Mouse (Mus musculus) gastrocnemius, postnatal 4 days (tissue): ENCODE results near the gene Efna5. TPM values are rescaled to one million over a fixed set of nuclear protein-coding genes. Genes with fewer than 3 reads are reported as not detected.

ENCODE experiments used
- DNase-seq, 2 experiments: peaks; one replicate each; pipeline ENCODE4 v3.0.0; 2021 to 2022; ENCODE audit warnings: low spot score in 2 of 2, mixed read lengths in 2 of 2
- total RNA-seq, 2 experiments: library from RNA; stranded (reverse); gene quantifications; 2 replicates each; pipeline ENCODE4 v1.2.3; 2021

Efna5 gene
- total RNA-seq, 2 experiments from 2014 or later, result 6.2 to 8.4 TPM

- no peak for DNase-seq
These were observed 128.7 kb downstream of the Efna5 start for GRCm38 (mm10) chr17:62752381-62752889.

DNA sequence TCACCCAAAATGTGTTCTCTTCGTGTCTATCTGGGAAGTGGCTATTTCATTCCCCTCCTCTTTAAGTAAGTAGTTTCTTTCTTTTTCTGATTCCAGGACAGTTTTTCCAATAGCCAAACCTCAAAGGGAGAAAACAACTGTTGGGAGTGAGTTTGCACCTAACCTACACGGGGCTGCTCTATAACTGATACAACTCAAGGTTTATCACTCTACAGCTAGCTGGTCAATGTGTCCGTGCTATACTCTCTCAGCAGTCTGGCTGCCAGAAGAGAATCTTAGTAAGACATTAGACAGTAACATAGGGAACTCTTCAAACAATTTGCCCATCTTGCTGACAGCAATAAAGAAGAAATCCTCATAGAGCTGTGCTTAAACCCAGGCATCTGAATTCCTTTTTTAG lies 130.5 kb downstream of the Efna5 start:
- no peak for DNase-seq

DNA sequence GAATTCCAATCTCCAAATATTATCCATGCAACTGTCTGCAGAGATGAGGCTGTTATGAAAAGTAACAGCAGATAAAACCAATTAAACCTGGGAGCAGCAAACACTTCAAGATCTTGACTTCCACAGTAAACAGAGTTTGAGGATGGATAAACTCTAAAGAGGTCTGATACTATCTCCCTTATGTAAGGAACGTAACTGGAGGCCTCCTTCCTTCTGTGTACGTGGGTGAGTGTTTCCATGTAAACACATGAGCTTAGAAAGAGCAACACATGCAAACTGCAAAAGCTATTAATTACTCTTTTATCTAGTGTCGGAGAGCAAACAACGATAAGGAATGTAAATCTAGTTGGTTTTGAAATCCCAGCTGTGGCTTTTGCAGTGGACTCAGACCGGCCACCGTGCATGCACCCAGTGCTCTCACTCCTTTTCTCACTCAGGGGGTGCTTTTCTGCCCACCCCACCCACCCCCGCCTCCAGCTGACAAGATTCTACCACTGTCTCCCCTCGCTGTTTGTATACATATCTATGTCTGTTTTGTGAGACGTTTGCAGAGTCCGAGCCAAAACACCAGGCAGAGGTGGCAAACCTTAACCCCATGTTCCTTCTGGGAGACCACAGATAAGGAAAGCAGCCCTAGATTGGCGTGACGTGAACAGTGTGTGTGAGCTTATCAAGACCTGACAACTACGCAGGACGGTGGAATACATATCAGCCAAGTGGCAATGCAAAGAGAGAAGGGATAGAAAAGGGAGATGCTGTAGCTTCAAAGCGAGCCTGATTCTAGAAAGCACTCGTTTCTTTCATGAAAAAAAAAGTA lies 132.1 kb downstream of the Efna5 start:
- DNase-seq, result no peak

DNA sequence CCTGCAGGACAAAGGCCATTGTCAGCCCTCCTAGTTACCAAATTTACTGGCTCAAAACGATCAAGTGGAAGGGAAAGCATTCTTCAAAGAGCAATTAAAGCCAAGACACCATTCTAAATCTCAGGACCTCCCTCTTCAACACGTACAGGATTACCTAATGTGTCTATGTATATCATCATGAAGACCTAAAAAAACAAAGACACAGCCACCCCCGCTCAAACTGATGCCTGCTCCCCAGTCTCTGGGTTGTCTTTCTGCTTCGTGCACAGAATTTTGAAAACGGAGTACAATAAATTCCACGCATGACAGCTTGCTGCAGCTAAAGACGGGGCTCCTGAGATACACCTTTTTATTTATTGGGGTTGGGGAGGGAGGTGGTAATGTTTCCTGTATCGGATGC lies 133.7 kb downstream of the Efna5 start:
- DNase-seq, result no peak

- no peak for DNase-seq
These were observed 134.3 kb downstream of the Efna5 start for GRCm38 (mm10) chr17:62746827-62747226.

- DNase-seq, result no peak
These were observed 135.8 kb downstream of the Efna5 start for GRCm38 (mm10) chr17:62745286-62745685.

GRCm38 (mm10) chr17:62744239-62744638 lies 136.9 kb downstream of the Efna5 start:
- no peak for DNase-seq

- DNase-seq, result no peak
These were observed 139.4 kb downstream of the Efna5 start for GRCm38 (mm10) chr17:62741702-62742101.

DNA sequence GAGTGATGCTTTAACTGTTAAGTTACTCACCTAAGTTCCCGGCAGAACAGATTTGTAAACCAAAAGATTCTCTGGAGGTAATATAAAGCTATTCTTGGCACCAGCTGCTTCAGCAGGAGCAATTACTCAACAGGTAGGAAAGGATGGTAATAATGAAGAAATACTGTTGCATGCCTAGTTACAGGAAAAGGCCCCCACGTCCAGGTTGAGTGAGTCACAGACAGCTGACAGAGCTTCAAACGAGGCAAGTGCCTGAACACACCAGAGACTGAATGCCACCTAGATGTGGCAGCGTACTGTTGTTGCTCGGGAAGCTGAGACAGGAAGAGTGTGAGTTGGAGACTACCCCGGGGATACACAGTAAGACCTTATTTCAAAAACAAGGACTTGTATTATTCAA lies 140.1 kb downstream of the Efna5 start:
- DNase-seq, result no peak

GRCm38 (mm10) chr17:62739993-62740392 lies 141.1 kb downstream of the Efna5 start:
- DNase-seq, result no peak

DNA sequence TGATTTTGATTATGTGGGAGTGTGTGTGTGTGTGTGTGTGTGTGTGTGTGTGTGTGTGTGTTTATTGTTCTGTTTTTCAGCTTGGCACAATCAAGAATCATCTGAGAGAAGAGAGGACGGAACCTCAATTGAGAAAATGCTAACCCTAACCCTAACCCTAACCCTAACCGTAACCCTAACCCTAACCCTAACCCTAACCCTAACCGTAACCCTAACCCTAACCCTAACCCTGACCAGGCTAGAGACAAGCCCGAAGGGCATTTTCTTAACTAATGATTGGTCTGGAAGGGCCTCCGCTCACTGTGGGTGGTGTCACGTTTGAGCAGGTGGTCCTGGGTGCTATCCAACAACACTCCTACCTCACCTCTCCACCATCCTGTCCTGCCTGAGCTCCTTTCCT lies 143.7 kb downstream of the Efna5 start:
- no peak for DNase-seq

- no peak for DNase-seq
These were observed 145.2 kb downstream of the Efna5 start for GRCm38 (mm10) chr17:62735943-62736342.

GRCm38 (mm10) chr17:62734901-62735300 lies 146.2 kb downstream of the Efna5 start:
- DNase-seq, result no peak

- DNase-seq, result no peak
These were observed 147.1 kb downstream of the Efna5 start for GRCm38 (mm10) chr17:62734067-62734466.

- DNase-seq, result no peak
These were observed 151.2 kb downstream of the Efna5 start for GRCm38 (mm10) chr17:62729754-62730470.

- DNase-seq, result no peak
These were observed 152.8 kb downstream of the Efna5 start for GRCm38 (mm10) chr17:62728142-62728917.

DNA sequence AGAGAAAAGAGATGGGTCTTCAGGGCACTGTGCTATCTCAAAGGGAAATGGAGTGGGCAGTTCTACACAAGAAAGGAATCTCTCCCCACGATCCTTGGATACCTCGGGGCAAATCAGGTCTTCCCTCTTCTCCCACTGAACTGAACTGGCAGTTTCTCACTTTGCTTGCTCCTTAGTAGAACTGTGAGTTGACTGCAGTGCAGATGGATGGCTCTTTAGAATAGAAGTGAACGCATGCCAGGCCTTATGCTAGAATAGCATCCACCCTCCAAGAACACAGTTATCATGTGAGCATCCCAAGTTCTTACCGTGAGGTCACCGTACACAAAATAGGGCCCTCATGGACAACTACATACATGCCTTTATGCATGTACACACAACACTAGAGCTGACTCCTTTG lies 155.0 kb downstream of the Efna5 start:
- DNase-seq, result no peak

DNA sequence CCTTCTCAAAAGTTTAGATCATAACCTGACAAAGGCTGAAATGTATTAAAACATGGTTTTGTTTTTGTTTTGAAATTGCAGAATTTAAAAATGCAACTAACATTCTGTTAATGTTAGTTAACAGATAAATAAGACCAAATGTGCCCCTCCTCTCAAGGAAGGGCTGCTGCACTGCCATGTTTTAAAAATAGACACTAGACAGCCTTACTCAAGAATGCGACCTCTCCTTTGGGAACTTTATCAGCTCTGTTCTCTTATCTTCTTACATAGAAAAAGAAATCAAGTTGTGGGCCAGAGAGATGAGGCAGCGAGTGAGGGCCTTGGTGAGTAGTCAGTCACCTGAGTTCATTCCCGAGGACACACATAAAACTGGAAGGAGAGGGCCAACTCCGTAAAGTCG lies 158.2 kb downstream of the Efna5 start:
- no peak for DNase-seq

- DNase-seq, result no peak
These were observed 159.5 kb downstream of the Efna5 start for GRCm38 (mm10) chr17:62721595-62721994.

GRCm38 (mm10) chr17:62720740-62721450 lies 160.2 kb downstream of the Efna5 start:
- DNase-seq, result no peak
